Mouse (Mus musculus) urinary bladder, adult 18-20 months (tissue): ENCODE data around the gene Gpha2.

ENCODE experiments used
- DNase-seq, 2 experiments: peaks; one replicate each; pipeline ENCODE4 v3.0.0; 2022; ENCODE audit warnings: low spot score in 2 of 2, mixed read lengths in 2 of 2

Gpha2 gene

GRCm38 (mm10) chr19:6226135-6226534 is at the start of gene Gpha2:
TSS of gene Gpha2 (plus strand) at chr19:6226380.
- no peak for DNase-seq

- DNase-seq = no peak
Measured at GRCm38 (mm10) chr19:6178775-6179174, 47.4 kb upstream of the Gpha2 start.

GRCm38 (mm10) chr19:6181629-6182028 is 44.6 kb upstream of the Gpha2 start:
- no peak for DNase-seq

GRCm38 (mm10) chr19:6182534-6182933 is 43.6 kb upstream of the Gpha2 start:
- no peak for DNase-seq

GRCm38 (mm10) chr19:6184131-6184530 is 42.0 kb upstream of the Gpha2 start, which contains the start of gene Majin:
TSS of gene Majin (plus strand) at chr19:6184388.
- DNase-seq = no peak

- no peak for DNase-seq
Measured at GRCm38 (mm10) chr19:6204265-6204664, 21.9 kb upstream of the Gpha2 start.

GRCm38 (mm10) chr19:6206716-6207115 is 19.5 kb upstream of the Gpha2 start:
- no peak for DNase-seq

- no peak for DNase-seq
Measured at GRCm38 (mm10) chr19:6216046-6216705, 10.0 kb upstream of the Gpha2 start.

GRCm38 (mm10) chr19:6218606-6219005 is 7.6 kb upstream of the Gpha2 start:
- no peak for DNase-seq

GRCm38 (mm10) chr19:6226763-6227162 is 583 bp downstream of the Gpha2 start:
- no peak for DNase-seq

GRCm38 (mm10) chr19:6227864-6228263 is 1.7 kb downstream of the Gpha2 start:
- DNase-seq = no peak

- DNase-seq = no peak
Measured at GRCm38 (mm10) chr19:6230411-6230810, 4.2 kb downstream of the Gpha2 start.

GRCm38 (mm10) chr19:6231036-6231435 is 4.9 kb downstream of the Gpha2 start:
- DNase-seq = no peak

- no peak for DNase-seq
Measured at GRCm38 (mm10) chr19:6233647-6234046, 7.5 kb downstream of the Gpha2 start.

- no peak for DNase-seq
Measured at GRCm38 (mm10) chr19:6234337-6235083, 8.3 kb downstream of the Gpha2 start.

- peak; percentile 88 to 94 for DNase-seq
Measured at GRCm38 (mm10) chr19:6235084-6236052, 9.2 kb downstream of the Gpha2 start, which contains the start of gene Ppp2r5b. TSS of gene Ppp2r5b (minus strand) at chr19:6235872.

- peak; percentile 81 to 85 for DNase-seq
Measured at GRCm38 (mm10) chr19:6236053-6236441, 9.9 kb downstream of the Gpha2 start.

- DNase-seq = no peak
Measured at GRCm38 (mm10) chr19:6236842-6237241, 10.7 kb downstream of the Gpha2 start.

- DNase-seq = no peak
Measured at GRCm38 (mm10) chr19:6238740-6239139, 12.6 kb downstream of the Gpha2 start.

GRCm38 (mm10) chr19:6240136-6240535 is 14.0 kb downstream of the Gpha2 start:
- DNase-seq = no peak

GRCm38 (mm10) chr19:6240725-6241124 is 14.5 kb downstream of the Gpha2 start:
- DNase-seq = no peak
